Mouse (Mus musculus): Measurements from ENCODE around the gene Tuba8. TPM values are rescaled to one million over a fixed set of nuclear protein-coding genes. Genes with fewer than 3 reads are reported as not detected.

The Tuba8 gene
- polyA plus RNA-seq, 1 experiment from 2014 or later, result 5.4 TPM

DNA sequence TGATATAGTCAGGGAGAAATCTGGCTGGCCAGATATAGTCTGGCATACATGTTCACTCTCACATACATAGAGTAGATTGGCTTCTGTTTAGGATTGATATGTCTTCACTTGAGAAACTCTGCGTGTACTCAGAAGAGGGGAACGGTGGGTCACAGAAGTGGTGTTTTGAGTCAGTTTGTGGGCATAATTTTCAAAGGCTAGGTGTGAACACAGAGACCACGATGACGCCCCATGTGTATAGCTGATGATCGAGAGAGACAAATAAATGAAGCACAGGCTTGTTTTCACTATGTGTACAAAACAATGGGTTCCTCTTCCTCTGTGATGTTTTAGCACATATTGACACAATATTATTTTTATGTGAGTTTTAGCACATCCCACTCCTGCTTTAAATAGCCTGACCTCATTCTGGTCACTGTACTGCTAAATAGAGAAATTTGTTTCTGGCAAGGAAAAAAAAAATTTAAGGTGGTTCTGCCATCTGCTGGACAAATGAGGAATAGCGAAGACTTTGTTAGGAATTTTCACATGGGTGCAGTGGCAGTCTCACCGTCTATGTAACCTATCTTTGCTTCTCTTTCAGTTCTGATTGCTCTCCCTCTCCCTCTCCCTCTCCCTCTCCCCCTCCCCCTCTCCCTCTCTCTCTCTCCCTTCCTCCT lies 31.7 kb upstream of the Tuba8 start:
- peaks cover 12% of the 10 kb centered on the region; the same call in 1 of the 2 replicates for H3K27me3 ChIP-seq
- H3K27ac ChIP-seq (replicated peaks), result no peak overlapping the region
- H3K4me3 ChIP-seq (replicated peaks), result no peak overlapping the region
- H3K9me3 ChIP-seq (replicated peaks), result no peaks in the 10 kb centered on the region
- H3K9ac ChIP-seq, result no peak overlapping the region
- 45% methylated on average over 7 of the region's 7 CpGs for WGBS (ENCODE audit: insufficient replicate concordance)
- ATAC-seq (ENCODE audit: insufficient read depth), result no peak
- H3K4me1 ChIP-seq (replicated peaks), result peaks cover 15% of the 10 kb centered on the region
- no peaks in the 10 kb centered on the region for H3K36me3 ChIP-seq (replicated peaks)
- no peak overlapping the region for H3K4me2 ChIP-seq

DNA sequence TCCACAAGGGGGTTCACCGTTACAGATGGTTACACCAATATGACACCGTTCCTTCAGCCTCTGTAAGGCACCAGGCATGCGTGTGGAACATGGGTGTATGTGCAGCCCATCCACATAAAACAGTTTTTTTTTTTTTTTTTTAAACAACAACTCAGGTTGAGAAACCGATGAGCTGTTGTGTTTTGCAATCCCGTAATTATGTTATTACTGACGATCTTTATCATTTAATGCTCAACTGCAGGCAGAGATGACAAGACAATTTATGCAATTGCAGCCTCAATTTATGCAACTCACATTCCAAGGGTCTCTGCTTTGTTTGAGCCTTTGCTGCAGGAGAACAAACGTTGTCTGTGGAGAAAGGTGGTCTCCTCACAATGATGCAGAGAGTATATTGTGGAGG lies 30.6 kb upstream of the Tuba8 start:
- Histone ChIP-seq H3K4me2 (no peak overlapping the region), H3K4me3 (replicated peaks) (no peak overlapping the region), H3K9me3 (replicated peaks) (no peaks in the 10 kb centered on the region), H3K9ac (no peak overlapping the region), H3K27ac (replicated peaks) (no peak overlapping the region), H3K36me3 (replicated peaks) (no peaks in the 10 kb centered on the region), H3K4me1 (replicated peaks) (peaks cover 25% of the 10 kb centered on the region), H3K27me3 (peaks cover 9% of the 10 kb centered on the region; the same call in 1 of the 2 replicates)
- ATAC-seq (ENCODE audit: insufficient read depth), result no peak
- WGBS (ENCODE audit: insufficient replicate concordance), result 60% methylated on average over 7 of the region's 7 CpGs

DNA sequence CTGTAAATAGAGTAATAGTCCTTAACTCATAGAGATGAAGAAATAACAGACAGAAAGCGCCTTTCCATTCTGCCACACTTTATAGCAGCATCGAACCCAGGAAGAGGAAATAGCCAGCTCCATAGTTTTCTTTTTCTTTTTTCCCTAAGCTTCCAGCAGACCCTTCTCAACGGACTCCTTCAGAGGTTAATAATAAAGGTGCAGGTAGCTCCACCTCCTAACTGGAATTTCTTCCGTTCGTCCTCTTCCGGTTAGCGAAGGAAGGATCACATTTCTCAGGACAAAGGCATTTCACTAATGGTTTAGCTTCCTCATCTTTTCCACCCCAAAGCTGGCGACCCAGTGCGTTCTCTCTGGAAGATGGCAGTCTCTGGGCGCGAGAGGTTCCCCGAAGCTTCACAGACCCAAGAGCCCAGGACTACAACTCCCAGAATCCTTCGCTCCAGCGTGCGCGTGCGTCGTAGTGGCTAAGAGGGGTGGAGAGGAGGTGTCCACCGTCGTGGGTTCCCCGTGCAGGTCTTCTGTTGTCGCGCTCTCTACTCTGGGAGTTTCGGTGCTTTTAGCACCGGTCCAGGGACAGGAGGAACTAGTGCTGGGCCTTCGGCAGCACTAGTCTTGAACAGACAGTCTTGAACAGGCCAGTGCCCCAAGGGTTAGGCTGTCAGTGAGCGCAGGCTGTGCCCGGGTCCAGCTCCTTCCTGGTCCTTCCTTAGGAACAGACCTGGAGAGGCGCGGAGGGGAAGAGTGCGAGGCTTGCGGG lies 26.9 kb upstream of the Tuba8 start, which contains the start of gene Pex26:
Gene Pex26, plus strand, starts transcription at position 254 of the 760 bp plus-strand sequence.
- Histone ChIP-seq H3K4me3 (replicated peaks) (peak within 1 kb of the TSS; percentile 79), H3K27ac (replicated peaks) (peak within 1 kb of the TSS; percentile 69), H3K27me3 (peaks cover 4% of the 10 kb centered on the region; the same call in 1 of the 2 replicates), H3K36me3 (replicated peaks) (peaks cover 12% of the 10 kb centered on the region), H3K4me1 (replicated peaks) (peaks cover 32% of the 10 kb centered on the region), H3K4me2 (peak within 1 kb of the TSS; percentile 99), H3K9me3 (replicated peaks) (no peaks in the 10 kb centered on the region), H3K9ac (peak within 1 kb of the TSS; percentile 74)
- peak; percentile 80 for ATAC-seq (ENCODE audit: insufficient read depth)
- WGBS (ENCODE audit: insufficient replicate concordance), result 2% methylated on average over 32 of the region's 32 CpGs

DNA sequence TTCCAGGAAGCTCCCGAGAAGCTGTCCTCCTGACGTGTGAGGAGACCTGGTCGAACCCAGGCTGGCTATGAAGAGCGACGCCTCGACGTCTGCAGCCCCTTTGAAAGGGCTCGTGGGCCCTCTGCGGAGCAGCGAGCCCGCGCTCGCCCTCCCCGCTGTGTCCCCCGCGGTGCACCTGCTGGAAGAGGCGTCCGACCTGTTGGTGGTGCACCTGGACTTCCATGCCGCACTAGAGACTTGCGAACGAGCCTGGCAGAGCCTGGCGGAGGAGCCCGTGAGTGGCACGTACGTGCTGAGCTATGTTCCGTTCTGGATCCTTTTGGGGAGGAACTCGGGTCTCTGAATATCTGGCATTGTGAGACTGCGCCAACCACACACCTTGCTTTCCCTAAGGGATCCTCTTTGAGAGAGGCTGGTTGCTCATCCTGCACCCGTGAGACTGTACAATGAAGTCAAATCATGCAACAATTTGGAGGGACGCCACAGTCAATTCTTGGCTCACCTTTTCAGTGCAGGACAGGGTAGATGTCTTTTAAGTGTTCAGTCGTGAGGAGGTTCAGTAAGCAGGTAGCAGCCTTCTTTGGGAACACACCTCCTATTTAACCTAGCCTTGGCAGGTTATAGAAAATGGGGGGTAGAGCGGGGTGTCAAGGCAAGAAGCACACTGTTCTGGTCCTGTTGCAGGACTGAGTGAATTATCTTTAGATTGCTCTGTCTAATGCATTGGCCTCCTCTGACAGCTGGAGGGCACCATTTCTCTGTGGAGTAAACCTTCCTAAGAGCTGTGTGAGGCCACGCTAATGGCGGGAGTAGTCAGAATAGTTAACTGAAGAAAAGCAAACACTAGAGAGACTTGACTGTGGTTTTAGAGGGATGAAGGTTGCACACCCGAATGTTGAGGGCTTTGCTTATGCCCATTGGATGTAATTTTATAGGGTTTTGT lies 26.0 kb upstream of the Tuba8 start:
- Histone ChIP-seq H3K27me3 (peaks cover 4% of the 10 kb centered on the region; the same call in 1 of the 2 replicates), H3K4me1 (replicated peaks) (peaks cover 32% of the 10 kb centered on the region), H3K27ac (replicated peaks) (peak overlapping the region; percentile 69), H3K36me3 (replicated peaks) (peaks cover 12% of the 10 kb centered on the region), H3K9me3 (replicated peaks) (no peaks in the 10 kb centered on the region), H3K4me3 (replicated peaks) (peak overlapping the region; percentile 79), H3K4me2 (peak overlapping the region; percentile 99), H3K9ac (peak overlapping the region; percentile 74)
- peak; percentile 80 for ATAC-seq (ENCODE audit: insufficient read depth)
- under 1% methylated on average over 35 of the region's 35 CpGs for WGBS (ENCODE audit: insufficient replicate concordance)

DNA sequence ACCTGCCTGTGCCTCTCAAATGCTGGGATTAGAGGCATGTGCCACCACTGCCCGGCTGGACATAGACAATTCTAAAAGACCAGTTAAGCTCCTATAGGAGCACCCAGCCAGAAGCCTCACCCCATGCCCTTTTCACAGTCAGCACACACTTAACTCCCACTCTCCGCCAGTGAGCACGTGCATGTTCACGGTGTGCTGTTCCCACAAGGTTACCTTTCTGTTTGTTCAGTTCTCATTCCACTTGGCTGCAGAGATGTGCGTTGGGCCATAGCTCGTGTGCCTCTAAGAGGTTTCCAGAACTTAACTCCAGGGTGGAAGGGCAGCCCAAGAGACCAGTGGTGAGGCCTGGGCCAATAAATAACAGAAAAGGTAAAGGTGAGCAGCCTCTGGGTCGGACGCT lies 25.3 kb upstream of the Tuba8 start:
- Histone ChIP-seq H3K27me3 (peaks cover 2% of the 10 kb centered on the region; the same call in 1 of the 2 replicates), H3K9ac (peak overlapping the region; percentile 7; the same call in 1 of the 2 replicates), H3K4me2 (peak overlapping the region; percentile 99), H3K27ac (replicated peaks) (peak overlapping the region; percentile 14; the same call in 1 of the 2 replicates), H3K4me3 (replicated peaks) (peak overlapping the region; percentile 79), H3K9me3 (replicated peaks) (no peaks in the 10 kb centered on the region), H3K36me3 (replicated peaks) (peaks cover 16% of the 10 kb centered on the region), H3K4me1 (replicated peaks) (peaks cover 32% of the 10 kb centered on the region)
- ATAC-seq (ENCODE audit: insufficient read depth), result peak; percentile 26; the same call in 1 of the 2 replicates
- WGBS (ENCODE audit: insufficient replicate concordance), result 66% methylated on average over 8 of the region's 8 CpGs

DNA sequence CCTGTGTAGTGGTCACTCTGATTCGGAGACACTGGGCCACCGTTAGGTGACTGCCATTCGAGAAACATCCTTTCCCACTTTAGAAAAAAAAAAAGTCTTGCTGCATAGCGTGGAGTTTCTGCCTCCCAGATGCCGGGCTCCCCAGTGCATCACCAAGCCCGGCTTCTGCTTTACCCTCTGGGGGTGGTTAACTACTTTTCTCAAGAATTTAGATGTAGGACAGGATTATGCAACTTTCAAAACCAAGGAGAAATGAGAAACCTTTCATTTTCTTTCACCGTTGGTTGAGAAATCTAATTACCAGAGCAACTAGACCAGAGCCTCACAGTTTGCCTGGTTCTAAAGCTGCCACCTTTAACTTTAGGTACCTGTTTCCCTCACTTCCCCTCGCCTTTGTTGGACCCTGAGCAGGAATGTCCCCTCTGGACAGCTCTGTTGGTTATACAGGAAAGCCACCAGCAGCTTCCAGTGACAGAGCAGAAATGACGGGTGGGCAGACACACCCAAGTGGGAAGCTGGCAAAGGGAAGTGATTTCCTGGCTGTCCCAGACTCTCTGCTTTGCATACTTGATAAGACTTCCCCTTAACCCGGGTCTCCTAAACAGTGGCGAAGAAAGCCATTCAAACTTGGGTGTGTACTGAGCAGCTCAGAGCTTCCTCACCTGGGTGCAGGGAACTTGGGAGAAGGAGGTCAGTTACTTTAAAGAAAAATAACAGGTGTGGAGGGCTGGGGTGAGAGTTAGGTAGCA lies 19.1 kb upstream of the Tuba8 start:
- H3K4me2 ChIP-seq, result no peak overlapping the region
- 43% methylated on average over 11 of the region's 11 CpGs for WGBS (ENCODE audit: insufficient replicate concordance)
- ATAC-seq (ENCODE audit: insufficient read depth), result no peak
- H3K4me3 ChIP-seq (replicated peaks), result no peak overlapping the region
- no peaks in the 10 kb centered on the region for H3K9me3 ChIP-seq (replicated peaks)
- peaks cover 47% of the 10 kb centered on the region for H3K36me3 ChIP-seq (replicated peaks)
- H3K27me3 ChIP-seq, result no peaks in the 10 kb centered on the region
- no peak overlapping the region for H3K27ac ChIP-seq (replicated peaks)
- 0 out of 2 replicates have a peak, but pooled peaks cover under 1% of the 10 kb centered on the region for H3K4me1 ChIP-seq (replicated peaks)
- H3K9ac ChIP-seq, result no peak overlapping the region

DNA sequence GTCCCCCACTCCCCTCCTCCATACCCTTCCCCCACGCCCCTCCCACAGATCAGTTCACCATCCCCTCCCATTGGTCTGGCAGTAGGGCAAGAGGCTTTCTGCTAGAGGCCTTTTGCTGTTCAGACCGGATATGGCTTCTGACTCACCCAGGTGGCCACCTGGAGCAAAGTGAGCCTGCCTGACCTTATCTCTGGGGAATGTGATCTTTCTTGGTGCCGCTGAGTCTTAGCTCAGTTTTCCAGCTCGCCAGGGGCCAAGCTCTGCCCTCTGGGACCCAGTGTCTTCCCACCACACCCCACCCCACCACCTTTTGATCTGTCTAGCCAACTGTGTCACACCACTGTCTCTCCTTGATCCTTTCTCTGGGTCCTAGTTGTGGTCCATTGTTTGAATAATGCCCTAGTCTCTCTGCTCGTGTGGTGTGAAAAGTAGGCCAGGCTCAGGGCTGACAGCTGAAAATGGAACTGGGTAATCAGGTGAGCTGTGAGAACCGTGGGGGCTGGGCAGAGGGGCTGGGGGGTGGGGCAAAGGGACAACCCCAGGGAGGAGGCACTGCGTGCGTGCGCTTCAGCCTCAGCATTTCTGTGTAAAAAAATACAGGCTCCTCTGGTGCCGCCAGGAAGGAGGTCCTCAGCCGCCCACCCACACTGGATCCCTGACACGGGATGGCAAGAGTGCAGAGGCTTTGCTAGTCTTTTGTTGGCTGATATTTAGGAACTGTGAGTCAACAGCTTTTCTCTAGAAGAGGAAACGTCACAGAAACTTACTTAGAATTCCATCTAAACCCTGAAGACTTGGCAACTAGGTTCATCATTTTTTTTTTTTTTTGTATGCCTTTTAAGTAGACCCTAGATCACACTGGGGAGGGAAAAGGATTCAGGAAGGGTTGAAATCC lies 16.2 kb upstream of the Tuba8 start:
- ATAC-seq (ENCODE audit: insufficient read depth), result no peak
- WGBS (ENCODE audit: insufficient replicate concordance), result 64% methylated on average over 13 of the region's 13 CpGs
- no peak overlapping the region for H3K9ac ChIP-seq
- 0 out of 2 replicates have a peak, but pooled peaks cover 2% of the 10 kb centered on the region for H3K4me1 ChIP-seq (replicated peaks)
- H3K4me3 ChIP-seq (replicated peaks), result no peak overlapping the region
- no peaks in the 10 kb centered on the region for H3K9me3 ChIP-seq (replicated peaks)
- no peak overlapping the region for H3K27ac ChIP-seq (replicated peaks)
- peaks cover 39% of the 10 kb centered on the region for H3K36me3 ChIP-seq (replicated peaks)
- H3K4me2 ChIP-seq, result no peak overlapping the region
- no peaks in the 10 kb centered on the region for H3K27me3 ChIP-seq

DNA sequence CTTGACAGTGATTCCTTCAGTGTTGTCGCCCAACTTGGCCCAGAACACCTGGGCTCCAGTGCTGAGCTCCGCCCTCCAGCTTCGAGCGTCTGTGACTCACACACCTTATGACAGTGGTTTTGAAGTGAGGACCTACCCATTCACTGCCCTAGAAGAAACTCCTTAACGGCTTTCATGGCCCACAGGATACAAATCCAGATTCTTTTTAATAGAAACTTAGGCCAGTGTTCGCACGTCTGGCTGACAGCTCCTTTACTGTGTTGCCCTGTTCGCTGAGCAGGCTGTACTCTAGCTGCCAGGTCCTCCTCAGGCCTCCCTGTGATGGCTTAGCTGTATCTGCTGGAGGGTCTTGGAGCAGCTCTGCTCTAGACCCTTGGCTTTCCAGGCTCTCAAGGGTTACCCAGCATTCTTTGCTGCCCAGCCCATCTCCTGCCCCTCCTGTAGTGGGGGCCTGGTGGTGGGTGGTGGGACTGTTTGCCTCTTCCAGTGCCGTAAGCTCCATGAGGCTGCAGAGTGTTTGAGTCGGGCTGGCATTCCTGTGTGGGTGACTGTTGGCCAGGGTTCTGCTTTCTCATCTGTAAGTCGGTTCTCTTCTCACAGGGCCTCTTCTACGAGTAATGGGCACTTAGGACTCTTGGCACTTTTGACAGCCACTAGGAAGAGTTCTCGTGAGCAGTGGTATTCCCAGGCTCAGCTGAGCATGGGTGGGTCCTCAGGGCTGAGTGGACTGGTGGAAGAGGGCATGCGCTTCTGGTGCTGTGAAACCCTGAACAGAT lies 15.4 kb upstream of the Tuba8 start:
- Histone ChIP-seq H3K36me3 (replicated peaks) (peaks cover 35% of the 10 kb centered on the region), H3K4me1 (replicated peaks) (0 out of 2 replicates have a peak, but pooled peaks cover 2% of the 10 kb centered on the region), H3K9me3 (replicated peaks) (no peaks in the 10 kb centered on the region), H3K4me3 (replicated peaks) (no peak overlapping the region), H3K9ac (no peak overlapping the region), H3K4me2 (no peak overlapping the region), H3K27ac (replicated peaks) (no peak overlapping the region), H3K27me3 (no peaks in the 10 kb centered on the region)
- no peak for ATAC-seq (ENCODE audit: insufficient read depth)
- whole genome bisulfite sequencing (ENCODE audit: insufficient replicate concordance), result 74% methylated on average over 14 of the region's 14 CpGs

DNA sequence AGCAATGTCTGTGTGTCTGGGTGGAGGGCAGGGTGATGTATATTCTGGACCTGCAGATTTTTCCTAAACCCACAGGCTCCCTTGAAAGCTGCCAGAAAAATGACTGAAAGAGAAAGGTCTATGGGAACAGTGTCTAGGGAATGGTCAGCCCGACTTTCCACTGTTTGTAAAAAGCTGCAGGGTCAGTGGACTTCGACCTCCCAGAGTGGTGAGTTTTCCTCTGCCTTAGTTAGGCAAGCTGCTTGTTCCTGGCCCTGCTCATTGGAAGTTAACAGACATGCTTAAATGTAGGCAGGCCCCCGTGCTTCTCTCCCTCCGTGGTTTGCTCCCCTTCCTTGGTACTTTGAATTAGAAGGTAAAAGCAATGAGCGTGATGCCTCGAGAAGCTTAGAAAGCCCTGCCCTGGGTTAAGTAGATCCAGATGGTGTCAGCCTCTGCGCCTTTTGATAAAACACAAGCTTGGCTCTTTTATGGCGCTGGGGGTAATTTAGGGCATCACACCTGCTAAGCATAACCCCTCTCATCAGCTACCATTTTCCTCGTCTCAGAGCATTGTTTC lies 12.6 kb upstream of the Tuba8 start:
- WGBS (ENCODE audit: insufficient replicate concordance), result 54% methylated on average over 9 of the region's 9 CpGs
- Histone ChIP-seq H3K4me2 (no peak overlapping the region), H3K27ac (replicated peaks) (peak overlapping the region; percentile 66), H3K36me3 (replicated peaks) (peaks cover 15% of the 10 kb centered on the region; the same call in 1 of the 2 replicates), H3K27me3 (no peaks in the 10 kb centered on the region), H3K4me1 (replicated peaks) (peaks cover 10% of the 10 kb centered on the region; the same call in 1 of the 2 replicates), H3K9ac (no peak overlapping the region), H3K4me3 (replicated peaks) (no peak overlapping the region), H3K9me3 (replicated peaks) (no peaks in the 10 kb centered on the region)
- peak; percentile 64; the same call in 1 of the 2 replicates for ATAC-seq (ENCODE audit: insufficient read depth)

Measured in liver, embryonic 15.5 days (tissue).